Mouse (Mus musculus) telencephalon, adult 2 months (tissue): ENCODE data around the gene Spats1.
"Not testable (repeated sequence)": the region's sequence is repeated elsewhere in the genome, so short reads cannot be mapped to it uniquely, and the experiment has no call there.

ENCODE experiments used
- DNase-seq: peaks from one replicate; pipeline ENCODE4 v3.0.0-alpha.2; 2011; ENCODE audit warnings: low read depth, low spot score

Spats1 gene

GRCm38 (mm10) chr17:45489736-45490135 lies 14.5 kb upstream of the Spats1 start:
- DNase-seq, result no peak

GRCm38 (mm10) chr17:45488321-45489254 lies 13.4 kb upstream of the Spats1 start:
- no peak for DNase-seq

DNA sequence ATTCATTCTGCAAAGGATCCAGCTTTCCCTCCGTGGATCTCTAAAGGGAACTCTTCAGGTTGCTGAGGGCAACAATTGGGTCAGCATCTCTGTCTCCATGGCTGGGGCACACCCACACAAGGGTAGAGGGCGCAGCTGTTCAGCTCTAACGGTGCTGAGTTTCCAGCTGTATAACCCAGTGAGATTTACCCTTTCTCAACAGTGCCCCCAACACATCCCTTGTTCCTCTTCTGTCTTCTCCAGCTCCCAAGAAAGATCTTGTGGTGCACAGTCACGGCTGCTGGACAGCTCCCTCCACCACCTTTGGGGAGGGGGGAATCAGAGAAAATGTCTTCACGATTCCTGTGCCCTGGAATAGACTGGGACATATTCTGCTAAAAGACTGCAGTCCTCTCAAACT lies 12.0 kb upstream of the Spats1 start:
- no peak for DNase-seq

GRCm38 (mm10) chr17:45485581-45485980 lies 10.4 kb upstream of the Spats1 start:
- no peak for DNase-seq

DNA sequence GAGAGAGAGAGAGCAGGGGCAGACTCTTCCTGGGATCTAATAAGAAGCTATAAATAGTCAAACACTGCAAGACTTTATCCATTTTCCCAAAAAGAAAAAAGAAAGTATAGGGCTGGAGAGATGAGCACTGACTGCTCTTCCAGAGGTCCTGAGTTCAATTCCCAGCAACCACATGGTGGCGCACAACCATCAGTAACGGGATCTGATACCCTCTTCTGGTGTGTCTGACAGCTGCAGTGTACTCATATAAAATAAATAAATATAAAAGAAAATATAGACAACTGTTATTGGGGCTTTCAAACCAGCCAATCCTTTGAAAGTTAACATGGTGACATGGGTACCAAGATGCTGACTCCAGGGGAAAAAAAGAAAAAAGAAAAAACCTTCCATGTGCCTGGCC lies 5.2 kb upstream of the Spats1 start:
- DNase-seq, result no peak

DNA sequence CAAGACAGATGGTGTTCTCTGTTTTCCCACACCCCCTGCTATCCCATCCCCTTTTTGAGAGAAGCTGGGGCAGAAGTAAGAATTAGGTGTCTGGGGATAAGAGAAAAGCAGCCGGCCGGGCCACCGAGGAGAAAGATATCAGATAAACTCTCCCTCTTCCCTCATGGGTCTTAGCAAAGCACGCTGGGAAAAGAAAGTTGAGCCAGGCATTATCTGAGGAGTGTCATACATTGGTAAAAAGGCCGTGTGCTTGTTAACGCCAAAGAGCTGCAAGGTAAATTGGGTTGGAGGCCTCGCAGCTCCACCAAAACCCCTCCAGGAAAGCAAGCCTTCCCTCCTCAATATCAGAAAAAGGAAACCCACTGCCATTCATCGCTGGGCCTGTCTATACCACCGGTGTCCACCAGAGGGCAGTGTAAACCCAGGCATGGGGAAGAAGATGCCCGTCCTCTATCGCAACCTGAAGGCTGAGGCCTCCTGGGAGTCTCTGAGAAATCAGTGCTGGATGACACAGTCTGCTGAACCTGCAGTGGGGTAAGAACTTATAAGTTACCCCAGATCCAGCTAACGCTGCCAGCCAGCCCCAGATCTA lies 3.1 kb upstream of the Spats1 start:
- peak; percentile 50 for DNase-seq

DNA sequence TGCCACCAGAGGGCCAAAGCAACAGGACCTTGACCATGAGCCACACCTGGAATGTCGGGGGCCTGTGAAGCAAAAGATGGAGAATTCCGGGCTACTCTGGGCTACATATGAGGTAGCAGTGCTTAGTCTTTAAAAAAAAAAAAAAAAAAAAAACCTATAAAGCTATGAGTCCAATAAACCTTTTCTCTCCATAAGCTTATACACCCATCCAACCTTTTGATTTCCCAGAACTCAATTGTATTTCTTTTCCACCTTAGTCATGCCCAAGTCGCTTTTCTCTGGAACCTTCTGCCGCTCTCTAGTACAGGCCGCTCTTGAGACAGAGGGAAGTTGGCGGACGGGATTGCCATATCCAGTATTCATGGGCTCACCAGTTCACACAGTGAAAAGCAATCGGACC lies 1.1 kb downstream of the Spats1 start:
- no peak for DNase-seq

DNA sequence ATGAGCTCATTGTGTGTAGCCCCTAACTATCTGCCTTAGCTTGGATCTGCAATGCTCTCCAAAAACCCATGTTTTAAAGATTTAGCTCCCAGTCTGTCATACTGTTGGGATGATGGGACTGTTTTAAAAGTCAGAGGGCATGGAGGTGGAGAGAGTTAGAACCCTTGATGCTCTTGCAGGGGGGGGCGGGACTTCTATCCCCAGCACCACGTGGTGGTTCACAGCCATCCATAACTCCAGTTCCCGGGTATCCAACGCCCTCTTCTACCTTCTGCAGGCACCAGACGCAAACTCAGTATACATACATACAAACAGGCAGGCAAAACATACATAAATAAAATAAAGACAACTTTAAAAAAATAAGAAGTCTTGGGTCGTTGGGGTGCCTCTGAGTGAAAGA lies 1.5 kb downstream of the Spats1 start:
- DNase-seq, result no peak

DNA sequence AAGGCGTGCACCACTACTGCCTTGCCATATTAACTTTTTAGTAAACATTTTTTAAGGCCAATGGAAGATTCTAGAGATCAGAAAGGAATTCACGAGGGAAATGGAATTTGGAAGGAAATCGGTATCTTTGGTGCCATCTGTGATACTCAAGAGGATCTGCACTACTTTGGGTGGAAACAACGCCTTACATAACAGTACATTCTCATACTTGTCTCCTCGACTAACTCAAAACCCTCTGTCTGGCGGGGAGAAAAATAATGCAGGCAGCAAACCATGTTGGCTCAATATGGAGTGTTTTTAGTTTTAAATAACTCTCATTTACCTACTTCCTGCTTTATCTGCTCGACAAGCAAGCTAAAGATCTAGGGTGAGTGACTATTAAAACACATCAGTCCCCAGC lies 4.5 kb downstream of the Spats1 start:
- DNase-seq, result peak; percentile 87

GRCm38 (mm10) chr17:45468302-45468701 lies 6.9 kb downstream of the Spats1 start:
- DNase-seq, result no peak

DNA sequence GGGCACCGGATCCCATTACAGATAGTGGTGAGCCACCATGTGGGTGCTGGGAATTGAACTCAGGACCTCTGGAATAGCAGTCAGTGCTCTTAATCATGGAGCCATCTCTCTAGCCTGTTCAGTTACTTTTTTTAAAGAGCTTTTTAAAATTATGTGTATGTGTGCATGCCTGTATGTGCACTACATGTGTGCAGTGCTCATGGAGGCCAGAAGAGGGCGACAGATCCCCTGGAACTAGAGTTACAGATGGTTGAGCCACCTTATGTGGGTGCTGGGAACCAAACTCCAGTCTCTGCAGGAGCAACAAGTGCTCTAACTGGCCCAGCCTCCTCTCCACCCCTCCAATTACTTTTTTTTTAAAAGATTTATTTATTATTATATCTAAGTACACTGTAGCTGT lies 8.5 kb downstream of the Spats1 start:
- no peak for DNase-seq

- no peak for DNase-seq
These were observed 11.0 kb downstream of the Spats1 start for GRCm38 (mm10) chr17:45464255-45464654.

DNA sequence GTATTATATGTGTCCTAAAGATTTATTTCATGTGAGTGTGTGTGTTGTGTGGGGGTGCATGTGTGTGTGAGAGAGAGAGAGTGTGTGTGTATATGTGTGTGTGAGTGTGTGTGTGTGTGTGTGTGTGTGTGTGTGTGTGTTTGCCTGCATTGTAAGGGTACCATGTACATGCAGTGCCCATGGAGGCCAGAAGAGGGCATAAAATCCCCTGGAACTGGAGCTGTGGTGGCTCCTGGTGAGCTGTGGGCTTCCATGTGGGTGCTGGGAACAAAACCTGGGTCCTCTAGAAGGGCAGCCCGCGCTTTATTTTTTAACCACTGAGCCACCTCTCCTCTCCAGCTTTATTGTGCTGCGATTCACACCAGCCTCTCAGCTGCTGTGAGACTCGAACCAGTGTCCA lies 12.7 kb downstream of the Spats1 start:
- DNase-seq, result no peak

- DNase-seq, result no peak
These were observed 16.2 kb downstream of the Spats1 start for GRCm38 (mm10) chr17:45459062-45459461.

GRCm38 (mm10) chr17:45458516-45458915 lies 16.7 kb downstream of the Spats1 start:
- DNase-seq, result no peak

- DNase-seq, result no peak
These were observed 17.7 kb downstream of the Spats1 start for GRCm38 (mm10) chr17:45457487-45457886.

DNA sequence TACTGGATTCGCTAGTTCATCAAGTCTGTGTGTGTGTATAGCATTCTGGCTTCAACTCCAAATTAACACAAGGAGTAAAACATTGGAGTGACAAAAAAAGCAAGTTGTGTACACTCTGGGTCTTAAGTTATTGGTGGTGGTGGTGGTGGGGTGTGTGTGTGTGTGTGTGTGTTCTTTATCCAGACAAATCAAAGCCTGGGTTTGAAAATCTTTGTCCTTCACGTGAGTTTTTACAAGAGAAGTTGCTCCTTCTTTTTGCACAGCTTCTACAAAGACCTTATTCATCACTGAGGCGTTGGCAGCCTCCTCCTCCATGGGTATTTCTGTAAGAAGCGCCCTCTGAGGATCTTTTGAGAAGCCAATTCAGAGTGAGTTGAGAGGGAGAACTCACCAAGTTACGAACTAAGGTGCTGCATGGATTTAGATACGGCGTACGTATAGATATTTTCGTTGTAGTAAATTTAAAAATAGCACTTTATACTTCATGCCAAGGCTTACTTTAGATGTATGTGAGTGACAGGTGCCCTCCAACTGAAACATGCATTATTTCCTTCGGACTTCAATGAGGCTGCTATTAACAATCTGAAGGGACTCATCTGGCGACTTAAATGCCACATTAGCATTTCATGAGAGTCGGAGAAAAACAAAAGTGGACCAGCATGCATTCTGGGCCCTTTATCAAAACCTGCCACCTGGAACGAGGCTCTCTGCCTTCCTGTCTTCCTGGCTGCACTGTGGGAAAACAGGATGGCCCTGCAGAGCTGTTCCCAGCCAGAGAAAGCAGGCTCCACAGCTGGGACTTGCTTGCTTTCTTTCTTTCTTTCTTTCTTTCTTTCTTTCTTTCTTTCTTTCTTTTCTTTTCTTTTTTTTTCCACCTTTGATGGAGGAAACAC lies 18.7 kb downstream of the Spats1 start:
- peak; percentile 47 for DNase-seq

- not testable (repeated sequence) for DNase-seq
These were observed 19.4 kb downstream of the Spats1 start for GRCm38 (mm10) chr17:45455783-45456182.

DNA sequence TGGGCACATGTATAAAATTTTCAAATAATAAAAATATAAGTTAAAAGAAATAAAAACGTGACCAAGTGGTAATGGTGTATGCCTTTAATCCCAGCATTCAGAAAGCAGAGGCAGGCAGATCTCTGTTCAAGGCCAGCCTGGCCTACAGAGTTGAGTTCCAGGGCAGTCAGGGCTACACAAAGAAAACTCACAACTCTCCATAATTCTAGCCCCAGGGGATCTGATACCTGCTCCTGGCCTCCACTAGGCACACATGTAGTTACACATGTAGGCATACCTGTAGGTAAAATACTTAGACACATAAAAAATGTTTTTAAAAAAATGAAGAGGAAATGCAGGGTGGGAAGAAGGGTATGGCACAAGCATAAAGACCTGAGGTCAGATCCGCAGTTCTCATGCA lies 20.4 kb downstream of the Spats1 start:
- no peak for DNase-seq

GRCm38 (mm10) chr17:45452271-45452670 lies 22.9 kb downstream of the Spats1 start:
- DNase-seq, result no peak

GRCm38 (mm10) chr17:45450153-45450552 lies 25.1 kb downstream of the Spats1 start:
- DNase-seq, result no peak

DNA sequence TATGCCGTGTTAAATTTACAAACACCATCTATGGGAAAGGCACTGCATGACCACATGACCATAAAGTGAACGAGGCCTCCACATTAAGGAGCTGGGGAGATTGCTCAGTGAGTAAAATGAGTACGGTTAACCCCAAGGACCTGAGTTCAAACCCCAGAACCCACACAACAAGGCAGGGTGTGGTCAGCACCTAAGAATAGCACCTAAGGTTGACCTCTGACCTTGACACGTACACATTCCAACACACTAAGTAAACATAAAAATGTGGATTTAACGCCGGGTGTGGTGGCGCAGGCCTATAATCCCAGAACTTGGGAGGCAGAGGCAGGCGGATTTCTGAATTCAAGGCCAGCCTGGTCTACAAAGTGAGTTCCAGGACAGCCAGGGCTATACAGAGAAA lies 25.6 kb downstream of the Spats1 start:
- no peak for DNase-seq
